Mouse (Mus musculus): ENCODE measurements at regions not wholly inside any gene's neighbourhood (a gene's known extent, or its start where the extent isn't known, plus 50 kb on each side); places are given as distances from the start of the nearest gene placed in this dataset.

- TF ChIP-seq CHD2 (IDR thresholded peaks at IDR 0.05; ENCODE audit: low read length) (no peak), CTCF (IDR thresholded peaks at IDR 0.05 in 2 of 3, conservative IDR thresholded peaks at IDR 0.05 in 1 of 3; ENCODE audit: control insufficient read depth in 1 of 3, insufficient read depth in 1 of 3, low read depth in 2 of 3, low read length in 3 of 3, poor library complexity in 1 of 3, severe bottlenecking in 1 of 3) (no peak), RCOR1 (IDR thresholded peaks at IDR 0.05; ENCODE audit: low read depth, low read length) (no peak), ELF1 (IDR thresholded peaks at IDR 0.05; ENCODE audit: low read depth, low read length) (no peak), HCFC1 (IDR thresholded peaks at IDR 0.05; ENCODE audit: low read depth, low read length) (no peak), POLR2A (IDR thresholded peaks at IDR 0.05; ENCODE audit: control insufficient read depth in 1 of 2, insufficient read depth in 1 of 2, low read depth in 1 of 2, low read length in 2 of 2, poor library complexity in 1 of 2) (no peak), MAFK (IDR thresholded peaks at IDR 0.05; ENCODE audit: borderline replicate concordance, low read depth, low read length) (no peak), CHD1 (IDR thresholded peaks at IDR 0.05; ENCODE audit: low read depth, low read length) (no peak)
These were observed 239.3 kb downstream of the Fam198b start for GRCm38 (mm10) chr3:80123666-80124065.

Measured in MEL (cell line).